Mouse (Mus musculus) midbrain, embryonic 12.5 days (tissue): ENCODE results near the gene Dgat2l6. TPM values are rescaled to one million over a fixed set of nuclear protein-coding genes. Genes with fewer than 3 reads are reported as not detected.

ENCODE experiments used
- ATAC-seq: fragments of 200-750 bp; cut with Nextera tagmentation; 2 replicates; pipeline ENCODE4 v1.8.0; 2017; ENCODE audit warnings: low read depth, moderate TSS enrichment, moderate library complexity; ENCODE audit not compliant: low FRiP score
- H3K27ac ChIP-seq: fragments of 300-500 bp; sonication (generic); replicated peaks from 2 replicates; pipeline ENCODE4 v1.5.1; 2016; ENCODE audit warnings: mild to moderate bottlenecking
- H3K27me3 ChIP-seq: fragments of 300-500 bp; sonication (generic); 2 replicates; pipeline ENCODE4 v1.6.1; 2016; ENCODE audit warnings: mild to moderate bottlenecking
- H3K36me3 ChIP-seq: fragments of 300-500 bp; sonication (generic); 2 replicates; pipeline ENCODE4 v1.6.1; 2016
- H3K4me1 ChIP-seq: fragments of 300-500 bp; sonication (generic); 2 replicates; pipeline ENCODE4 v1.6.1; 2016
- H3K4me2 ChIP-seq: fragments of 300-500 bp; sonication (generic); replicated peaks from 2 replicates; pipeline ENCODE4 v1.6.1; 2016; ENCODE audit warnings: mild to moderate bottlenecking, moderate library complexity
- H3K4me3 ChIP-seq: fragments of 300-500 bp; sonication (generic); 2 replicates; pipeline ENCODE4 v1.5.1; 2016; ENCODE audit warnings: mild to moderate bottlenecking
- H3K9ac ChIP-seq: fragments of 300-500 bp; sonication (generic); replicated peaks from 2 replicates; pipeline ENCODE4 v1.6.1; 2016; ENCODE audit warnings: mild to moderate bottlenecking, moderate library complexity
- H3K9me3 ChIP-seq: fragments of 300-500 bp; sonication (generic); 2 replicates; pipeline ENCODE4 v1.6.1; 2016; ENCODE audit warnings: mild to moderate bottlenecking
- WGBS: fragments of 180-500 bp; shearing (Covaris S2); methylation state at CpG from one replicate; pipeline ENCODE4 v1.1.7; 2016; 5-methylcytosine and 5-hydroxymethylcytosine counted together
- polyA plus RNA-seq: library from polyadenylated mRNA; unstranded; fragments of >200 nt; fragmentation: Nextera tagmentation; extraction: Ambion mirVana; gene quantifications from 2 replicates; pipeline ENCODE4 v1.2.1, GENCODE M21; 2016

The Dgat2l6 gene
- not detected in 2 replicates for polyA plus RNA-seq

DNA sequence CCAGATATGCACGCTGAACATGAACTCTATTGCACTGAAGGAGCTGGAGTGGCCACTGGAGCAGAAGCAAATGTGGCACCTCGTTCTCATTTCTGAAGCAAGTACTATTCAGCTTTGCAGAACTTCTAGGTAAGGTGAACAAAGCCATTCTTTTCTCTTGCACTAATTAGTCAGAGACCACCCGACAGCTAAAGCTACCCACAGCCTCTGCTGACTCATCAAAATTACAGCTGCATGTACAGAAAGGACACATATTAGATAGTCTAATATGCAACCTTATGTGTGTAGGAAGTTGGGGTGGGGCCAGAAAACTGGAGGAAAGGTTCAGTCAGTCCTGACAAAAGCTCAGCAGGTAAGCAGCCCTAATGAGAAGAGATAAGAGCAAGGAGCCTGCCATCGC, at the start of gene Dgat2l6:
Dgat2l6 (plus strand) TSS at position 368 of the 400 bp plus-strand sequence.
- H3K27ac ChIP-seq: no peak within 1 kb of the TSS
- no peaks in the 10 kb centered on the region for H3K9me3 ChIP-seq
- no peak for ATAC-seq
- H3K4me1 ChIP-seq: no peaks in the 10 kb centered on the region
- 90% methylated on average over 4 of the region's 4 CpGs for WGBS
- no peak within 1 kb of the TSS for H3K9ac ChIP-seq
- no peaks in the 10 kb centered on the region for H3K36me3 ChIP-seq
- peaks cover 55% of the 10 kb centered on the region for H3K27me3 ChIP-seq
- H3K4me2 ChIP-seq: no peak within 1 kb of the TSS
- H3K4me3 ChIP-seq: no peak within 1 kb of the TSS

DNA sequence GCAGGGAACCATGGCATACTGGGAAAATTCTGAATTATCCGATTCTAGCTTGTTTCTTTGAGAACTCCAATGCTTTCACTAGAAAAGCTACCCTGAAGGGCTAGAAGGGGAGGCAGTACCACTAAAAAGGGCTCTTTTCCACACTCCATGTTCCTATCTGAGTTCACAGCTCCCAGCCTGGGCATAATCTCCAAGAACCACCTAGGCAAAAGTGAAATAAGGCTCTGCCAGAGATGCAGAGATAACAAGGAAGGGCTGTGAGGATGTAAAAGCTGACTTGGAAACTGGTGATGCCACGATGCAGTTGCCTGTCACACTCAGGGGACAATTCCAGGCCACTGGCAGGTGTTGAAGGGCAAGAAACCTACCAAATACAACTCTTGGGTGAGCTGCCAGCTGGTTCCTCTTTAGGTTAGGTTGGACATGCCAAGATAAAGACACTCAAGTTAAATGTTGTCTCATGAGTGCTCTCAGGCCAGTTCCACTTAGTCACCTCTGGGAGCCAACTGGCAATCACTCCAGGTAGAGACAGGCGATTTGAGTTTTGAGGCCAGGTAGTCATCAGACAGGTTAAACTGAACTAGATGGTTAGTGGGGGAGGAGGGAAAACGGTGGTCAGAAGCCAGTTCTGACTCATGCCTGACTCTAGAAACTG, 48.9 kb upstream of the Dgat2l6 start:
- no peak overlapping the region for H3K4me2 ChIP-seq
- no peak overlapping the region for H3K27ac ChIP-seq
- H3K36me3 ChIP-seq: no peaks in the 10 kb centered on the region
- H3K4me3 ChIP-seq: no peak overlapping the region
- H3K9ac ChIP-seq: no peak overlapping the region
- no peaks in the 10 kb centered on the region for H3K4me1 ChIP-seq
- 75% methylated on average over 4 of the region's 4 CpGs for WGBS
- H3K9me3 ChIP-seq: no peaks in the 10 kb centered on the region
- peaks cover 26% of the 10 kb centered on the region for H3K27me3 ChIP-seq
- ATAC-seq: no peak

DNA sequence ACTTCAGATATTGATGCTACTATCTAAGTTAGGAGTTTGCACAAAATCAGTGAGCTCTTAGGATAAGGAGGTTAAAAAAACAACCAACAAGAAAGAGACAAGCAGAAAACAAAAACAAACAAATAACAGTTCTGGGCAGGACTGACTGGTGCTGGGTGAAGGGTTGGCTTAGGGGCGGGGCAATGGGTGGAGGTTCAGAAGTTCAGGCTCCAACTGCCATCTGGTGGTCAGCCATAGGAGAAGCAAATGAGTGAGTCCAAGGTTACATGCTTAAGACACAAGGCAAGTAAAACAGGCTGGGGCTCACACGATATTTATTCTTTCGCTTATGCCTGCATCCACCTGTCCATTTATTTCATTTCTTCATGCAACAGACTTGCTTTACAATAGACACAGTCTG, 44.3 kb upstream of the Dgat2l6 start:
- WGBS: 42% methylated on average over 3 of the region's 3 CpGs
- H3K9me3 ChIP-seq: no peaks in the 10 kb centered on the region
- ATAC-seq: peak; percentile 87; the same call in 1 of the 2 replicates
- H3K27me3 ChIP-seq: peaks cover 24% of the 10 kb centered on the region
- no peak overlapping the region for H3K4me2 ChIP-seq
- no peaks in the 10 kb centered on the region for H3K36me3 ChIP-seq
- H3K9ac ChIP-seq: no peak overlapping the region
- H3K4me3 ChIP-seq: no peak overlapping the region
- H3K4me1 ChIP-seq: no peaks in the 10 kb centered on the region
- no peak overlapping the region for H3K27ac ChIP-seq

DNA sequence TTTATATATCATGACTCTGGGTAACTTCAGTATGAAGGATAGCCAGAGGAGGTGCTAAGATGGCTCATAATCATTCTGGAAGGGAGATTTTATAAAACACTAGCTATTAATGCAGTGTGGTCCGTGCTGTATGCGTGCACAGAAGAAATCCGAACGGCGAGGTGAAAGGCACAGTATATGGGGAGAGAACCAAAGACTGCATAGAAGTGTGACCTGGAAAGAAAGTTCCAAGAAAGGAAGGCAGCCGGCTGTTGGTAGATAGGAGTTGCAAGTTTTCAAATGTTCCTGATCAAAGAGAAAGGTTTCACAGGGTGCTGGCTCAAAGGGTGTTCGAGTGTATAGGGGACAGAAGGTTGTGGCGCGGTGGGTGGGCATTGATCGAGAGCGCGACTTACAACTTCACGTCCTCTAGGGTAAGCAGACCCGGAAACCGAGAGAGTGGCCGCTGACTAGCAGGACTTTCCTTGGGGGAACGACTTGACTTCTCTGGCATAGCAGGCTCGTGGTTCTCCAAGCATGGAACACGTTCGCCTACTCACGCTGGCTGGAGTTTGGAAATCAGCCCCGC, 31.1 kb upstream of the Dgat2l6 start:
- peaks cover 16% of the 10 kb centered on the region; the same call in 1 of the 2 replicates for H3K27me3 ChIP-seq
- no peaks in the 10 kb centered on the region for H3K9me3 ChIP-seq
- H3K4me1 ChIP-seq: 0 out of 2 replicates have a peak, but pooled peaks cover 5% of the 10 kb centered on the region
- WGBS: 24% methylated on average over 22 of the region's 22 CpGs
- no peak overlapping the region; the same call in 1 of the 2 replicates for H3K9ac ChIP-seq
- H3K4me3 ChIP-seq: peak overlapping the region; percentile 58
- ATAC-seq: peak; percentile 79
- peak overlapping the region; percentile 53 for H3K4me2 ChIP-seq
- H3K36me3 ChIP-seq: 0 out of 2 replicates have a peak, but pooled peaks cover 5% of the 10 kb centered on the region
- H3K27ac ChIP-seq: no peak overlapping the region

DNA sequence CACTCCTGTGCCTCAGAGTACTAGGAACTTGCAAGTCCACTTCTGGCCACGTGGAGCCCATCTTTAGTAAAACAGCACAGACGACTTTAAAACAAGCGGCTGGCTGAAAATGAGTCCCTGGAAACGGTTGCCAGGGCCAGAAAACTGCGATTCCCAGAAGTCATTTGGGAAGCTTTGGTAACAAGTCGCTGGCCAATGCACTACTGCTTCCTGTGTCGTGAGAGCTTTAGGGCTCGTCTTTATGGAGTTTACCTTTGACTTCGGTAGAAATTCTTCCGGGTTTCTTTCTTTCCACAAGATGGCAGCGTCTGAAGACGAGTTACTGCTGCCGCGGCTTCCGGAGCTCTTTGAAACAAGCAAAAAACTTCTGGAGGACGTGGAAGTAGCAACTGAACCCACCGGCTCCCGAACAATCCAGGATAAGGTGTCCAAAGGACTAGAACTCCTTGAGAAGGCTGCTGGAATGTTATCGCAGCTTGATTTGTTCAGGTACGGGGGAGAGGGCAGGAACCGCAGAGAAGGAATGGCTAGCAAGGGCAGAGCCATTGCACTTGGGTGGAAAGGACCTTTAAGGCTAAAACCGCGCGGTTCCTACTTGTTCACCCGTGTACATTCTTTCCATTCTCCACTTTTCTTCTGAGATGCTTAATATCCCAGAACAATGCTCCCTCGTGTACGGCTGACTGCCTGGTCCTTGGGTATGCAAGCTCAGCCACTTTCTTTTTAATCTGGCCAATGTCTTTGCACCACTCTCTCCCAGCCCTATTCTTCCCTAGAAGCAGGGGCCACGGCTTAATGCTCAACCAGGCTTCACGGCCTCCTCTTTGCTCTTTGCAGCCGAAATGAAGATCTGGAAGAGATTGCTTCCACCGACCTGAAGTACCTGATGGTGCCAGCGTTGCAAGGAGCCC, 30.3 kb upstream of the Dgat2l6 start, which contains the start of gene Igbp1:
Igbp1 (plus strand) TSS at position 224 of the 911 bp plus-strand sequence.
- Histone ChIP-seq H3K36me3 (0 out of 2 replicates have a peak, but pooled peaks cover 8% of the 10 kb centered on the region), H3K9me3 (no peaks in the 10 kb centered on the region), H3K4me3 (peak within 1 kb of the TSS; percentile 58), H3K27me3 (peaks cover 13% of the 10 kb centered on the region; the same call in 1 of the 2 replicates), H3K4me1 (0 out of 2 replicates have a peak, but pooled peaks cover 5% of the 10 kb centered on the region), H3K9ac (peak within 1 kb of the TSS; percentile 47), H3K4me2 (peak within 1 kb of the TSS; percentile 63), H3K27ac (0 out of 2 replicates have a peak within 1 kb of the TSS, but pooled peaks have one; percentile 25)
- ATAC-seq: peak; percentile 97
- 21% methylated on average over 32 of the region's 32 CpGs for WGBS

DNA sequence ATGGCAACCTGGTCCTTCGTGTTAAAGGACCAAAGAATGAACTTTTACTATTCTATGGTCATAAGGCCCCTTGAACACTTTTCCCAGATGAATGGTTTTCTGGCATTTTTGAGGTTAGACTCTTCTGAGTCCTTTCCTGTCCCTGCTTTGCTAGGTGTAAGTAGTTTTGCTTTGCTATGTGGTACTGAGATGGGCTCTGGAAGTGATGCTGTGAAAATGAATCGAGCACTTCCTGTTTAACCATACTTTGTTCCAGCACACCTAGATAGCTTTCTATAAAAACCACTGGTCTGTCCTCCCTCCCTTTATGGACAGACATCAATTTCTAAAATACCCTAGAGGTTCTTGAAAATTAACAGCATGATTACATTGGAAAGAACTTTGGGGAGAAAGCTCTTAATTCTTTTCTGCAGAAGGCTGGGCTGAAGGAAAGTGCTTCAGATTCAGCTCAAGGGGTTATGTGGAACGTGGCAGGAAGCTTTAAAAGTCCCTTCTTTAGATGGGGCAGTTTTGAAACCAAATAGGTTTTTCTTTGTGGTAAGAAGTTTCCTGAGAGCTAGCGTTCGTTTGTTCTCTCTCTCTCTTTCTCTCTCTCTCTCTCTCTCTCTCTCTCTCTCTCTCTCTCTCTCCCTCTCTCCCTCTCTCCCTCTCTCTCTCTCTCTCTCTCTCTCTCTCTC, 20.3 kb upstream of the Dgat2l6 start:
- H3K27ac ChIP-seq: no peak overlapping the region
- no peaks in the 10 kb centered on the region for H3K36me3 ChIP-seq
- H3K4me3 ChIP-seq: no peak overlapping the region
- no peak overlapping the region for H3K9ac ChIP-seq
- H3K4me1 ChIP-seq: no peaks in the 10 kb centered on the region
- no peaks in the 10 kb centered on the region for H3K9me3 ChIP-seq
- 88% methylated on average over 5 of the region's 5 CpGs for WGBS
- peaks cover 15% of the 10 kb centered on the region for H3K27me3 ChIP-seq
- H3K4me2 ChIP-seq: no peak overlapping the region
- ATAC-seq: no peak

DNA sequence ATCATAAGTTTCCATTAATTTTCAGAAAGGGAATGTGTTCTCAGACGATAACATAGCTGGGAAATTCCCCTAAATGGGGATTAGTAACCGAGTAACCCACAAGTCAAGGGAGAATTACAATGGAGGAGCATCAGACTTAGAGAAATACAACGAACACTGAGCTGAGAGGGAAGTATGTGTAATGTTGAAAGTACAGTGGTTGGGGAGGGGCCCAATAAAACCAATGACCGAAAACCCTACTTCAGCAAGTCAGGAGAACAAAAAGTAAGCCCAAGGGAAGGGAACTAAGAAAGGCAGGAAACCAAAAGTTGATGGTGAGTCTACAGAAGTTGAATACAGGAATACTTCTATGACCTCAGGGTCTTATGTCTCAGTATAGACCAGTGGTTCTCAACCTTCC, 16.5 kb upstream of the Dgat2l6 start:
- Histone ChIP-seq H3K9ac (no peak overlapping the region), H3K36me3 (no peaks in the 10 kb centered on the region), H3K4me1 (no peaks in the 10 kb centered on the region), H3K27me3 (peaks cover 15% of the 10 kb centered on the region), H3K9me3 (no peaks in the 10 kb centered on the region), H3K27ac (no peak overlapping the region), H3K4me2 (no peak overlapping the region), H3K4me3 (no peak overlapping the region)
- ATAC-seq: no peak
- WGBS: 78% methylated on average over 4 of the region's 4 CpGs

DNA sequence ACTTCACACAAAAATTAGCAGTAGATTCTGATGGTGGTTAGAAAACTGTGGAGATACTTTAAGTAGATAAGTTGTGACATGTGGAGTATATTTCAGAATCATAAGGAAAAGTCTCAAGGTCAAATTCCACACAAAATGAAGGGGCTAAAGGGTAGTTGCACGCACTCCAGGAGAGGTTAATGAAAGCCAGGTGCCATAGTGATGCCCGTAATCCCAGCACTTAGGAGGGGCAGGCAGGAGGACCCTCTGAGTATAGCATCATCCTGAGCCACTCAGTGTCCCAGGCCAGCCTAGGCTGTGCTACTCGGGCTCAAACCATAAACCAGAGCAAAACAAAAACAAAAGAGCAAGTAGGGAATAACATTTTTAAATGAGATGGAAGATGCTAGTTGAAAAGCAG, 14.7 kb upstream of the Dgat2l6 start:
- Histone ChIP-seq H3K27ac (no peak overlapping the region), H3K27me3 (peaks cover 15% of the 10 kb centered on the region)
- ATAC-seq: no peak

DNA sequence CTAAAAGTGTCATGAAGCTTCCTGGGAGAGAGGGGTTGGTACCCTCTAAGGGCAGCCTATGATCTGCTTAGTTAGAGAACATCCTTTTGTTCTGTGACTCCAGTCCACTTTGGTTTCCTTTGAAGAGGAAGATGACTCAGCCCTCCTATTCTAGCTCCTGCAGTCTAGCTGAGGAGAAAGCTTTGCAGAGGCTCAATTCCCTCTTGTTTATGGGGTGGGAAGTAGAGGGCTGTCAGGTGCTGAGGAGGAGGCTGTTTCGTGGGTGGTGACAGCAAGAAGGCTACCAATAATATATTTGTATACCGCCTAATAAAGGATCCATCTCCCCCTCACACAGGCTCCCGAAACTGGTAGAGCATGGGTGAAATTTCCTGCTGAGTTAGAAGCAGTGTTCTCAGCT, 8.0 kb upstream of the Dgat2l6 start:
- Histone ChIP-seq H3K36me3 (no peaks in the 10 kb centered on the region), H3K27ac (no peak overlapping the region)
- WGBS: 82% methylated on average over 3 of the region's 3 CpGs

More for the DNA sequence above, 14.7 kb upstream of the Dgat2l6 start:
- Histone ChIP-seq H3K4me2 (no peak overlapping the region), H3K9me3 (no peaks in the 10 kb centered on the region), H3K9ac (no peak overlapping the region), H3K4me1 (no peaks in the 10 kb centered on the region), H3K4me3 (no peak overlapping the region), H3K36me3 (no peaks in the 10 kb centered on the region)
- 74% methylated on average over 3 of the region's 3 CpGs for WGBS

DNA sequence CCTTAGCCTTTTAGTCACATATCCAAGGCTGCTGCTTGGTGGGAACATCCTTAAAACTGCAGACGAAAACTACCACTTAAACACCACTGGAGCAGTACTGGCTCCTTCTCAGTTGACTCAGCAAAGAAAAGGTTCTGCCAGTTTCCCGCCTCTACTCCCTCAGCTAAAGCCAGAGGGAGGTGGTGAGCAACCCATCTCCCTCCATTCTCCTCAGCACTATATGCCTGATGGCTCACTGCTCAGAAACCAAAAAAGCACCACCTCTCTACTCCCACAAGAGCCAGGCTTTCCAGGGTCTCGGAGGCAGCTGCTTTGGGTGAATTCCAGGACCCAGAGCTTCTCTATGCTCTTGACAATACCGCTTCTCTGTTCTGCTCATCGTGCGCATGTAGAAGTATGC, 7.0 kb upstream of the Dgat2l6 start:
- H3K4me1 ChIP-seq: no peaks in the 10 kb centered on the region
- ATAC-seq: no peak
- H3K27ac ChIP-seq: no peak overlapping the region
- H3K27me3 ChIP-seq: peaks cover 37% of the 10 kb centered on the region
- no peaks in the 10 kb centered on the region for H3K9me3 ChIP-seq
- no peaks in the 10 kb centered on the region for H3K36me3 ChIP-seq
- no peak overlapping the region for H3K9ac ChIP-seq
- 92% methylated on average over 6 of the region's 6 CpGs for WGBS
- H3K4me2 ChIP-seq: no peak overlapping the region
- no peak overlapping the region for H3K4me3 ChIP-seq

More for the DNA sequence above, 8.0 kb upstream of the Dgat2l6 start:
- no peak overlapping the region for H3K4me2 ChIP-seq
- H3K27me3 ChIP-seq: peaks cover 34% of the 10 kb centered on the region
- no peaks in the 10 kb centered on the region for H3K9me3 ChIP-seq
- no peak overlapping the region for H3K9ac ChIP-seq
- ATAC-seq: no peak
- H3K4me1 ChIP-seq: no peaks in the 10 kb centered on the region
- H3K4me3 ChIP-seq: no peak overlapping the region

DNA sequence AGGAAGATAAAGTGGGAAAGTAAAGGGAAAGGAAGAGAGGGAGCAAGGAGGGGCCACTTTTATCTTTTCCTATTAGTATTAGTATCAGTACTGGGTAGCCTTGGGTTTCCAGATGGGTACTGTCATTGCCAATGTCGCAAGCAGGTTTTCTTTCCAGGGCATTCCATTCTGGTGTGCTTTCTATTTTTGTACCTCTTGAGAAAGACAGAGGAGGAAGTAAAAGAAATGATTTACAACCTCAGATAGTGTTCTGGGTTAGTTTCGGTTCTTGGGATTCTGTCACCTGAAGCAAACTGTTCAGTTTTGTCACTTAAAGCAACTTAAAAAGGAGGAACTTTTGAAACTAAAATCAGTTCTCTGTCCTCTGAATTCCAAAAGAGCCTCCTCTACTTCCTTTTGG, 6.1 kb upstream of the Dgat2l6 start:
- Histone ChIP-seq H3K4me1 (no peaks in the 10 kb centered on the region), H3K4me2 (no peak overlapping the region), H3K4me3 (no peak overlapping the region), H3K9me3 (no peaks in the 10 kb centered on the region), H3K27ac (no peak overlapping the region), H3K36me3 (no peaks in the 10 kb centered on the region), H3K27me3 (peaks cover 41% of the 10 kb centered on the region), H3K9ac (no peak overlapping the region)
- no peak for ATAC-seq
- WGBS: 93% methylated on average over 2 of the region's 2 CpGs
